Mouse (Mus musculus): Measurements from ENCODE around the gene Fzr1. TPM values are rescaled to one million over a fixed set of nuclear protein-coding genes. Genes with fewer than 3 reads are reported as not detected.

Fzr1 gene
- total RNA-seq, 2 experiments from 2014 or later: 37.8 to 49.0 TPM

DNA sequence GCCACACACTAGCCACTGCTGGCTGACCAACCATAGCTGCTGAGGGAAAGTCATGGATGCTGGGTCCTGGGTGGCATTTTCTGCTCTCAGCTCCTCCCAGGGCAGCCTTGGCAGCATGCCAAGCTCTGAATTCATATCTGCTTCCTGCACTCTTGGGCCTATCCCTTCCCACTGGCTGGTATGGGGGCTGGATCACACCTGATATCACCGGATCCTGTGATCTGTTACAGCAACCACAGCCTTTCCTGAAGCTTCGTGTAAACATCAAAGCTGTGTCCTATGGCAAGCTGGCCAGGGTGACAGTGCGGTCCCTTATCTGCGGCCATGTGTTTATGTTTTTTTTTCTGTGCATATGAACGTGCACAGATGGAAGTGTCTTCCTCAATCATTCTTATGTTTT, 3.7 kb upstream of the Fzr1 start:
- DNase-seq: peak; percentile 51 to 61

DNA sequence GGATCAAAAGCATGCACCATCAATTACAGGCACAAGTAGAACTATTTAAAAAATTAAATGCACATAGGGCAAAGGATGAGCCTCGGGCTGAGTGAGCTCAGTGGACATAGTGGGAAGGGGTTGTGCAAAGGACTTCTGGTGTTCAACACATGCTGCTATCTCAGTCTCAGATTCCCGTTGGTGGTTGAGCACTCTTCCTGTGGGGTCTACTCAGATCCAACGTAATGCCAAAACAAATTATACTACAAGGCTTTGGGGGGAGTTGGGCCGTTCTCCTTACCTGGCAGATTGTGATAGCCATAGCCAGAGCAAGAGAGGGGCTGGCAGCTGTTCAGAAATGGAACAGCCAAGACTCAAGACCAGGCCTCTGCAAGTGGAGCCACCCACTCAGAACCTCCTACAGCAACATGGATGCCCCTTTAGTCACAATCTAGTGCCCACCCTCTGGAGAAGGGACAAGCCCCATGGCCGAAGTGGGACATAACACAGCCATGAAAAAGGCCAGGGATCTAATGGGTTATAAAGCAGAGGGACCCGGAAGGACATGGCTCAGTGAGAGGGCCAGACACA, 1.6 kb upstream of the Fzr1 start:
- no peak for DNase-seq

DNA sequence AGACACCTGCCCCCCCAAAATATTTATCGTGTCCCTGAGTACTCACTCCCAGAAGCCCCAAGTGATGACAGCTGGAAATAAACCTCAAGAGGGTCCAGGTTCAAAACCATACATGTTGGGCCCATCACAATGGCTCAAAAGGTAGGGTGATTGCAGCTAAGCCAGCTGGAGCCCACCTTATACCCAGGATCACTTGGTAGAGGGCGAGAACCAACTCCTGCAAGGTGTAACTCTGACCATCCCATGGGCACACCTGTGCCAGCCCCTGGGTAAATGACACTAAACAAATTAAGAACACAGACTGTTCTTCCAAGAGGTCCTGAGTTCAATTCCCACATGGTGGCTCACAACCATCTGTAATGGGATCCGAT, 852 bp upstream of the Fzr1 start:
- no peak for DNase-seq

DNA sequence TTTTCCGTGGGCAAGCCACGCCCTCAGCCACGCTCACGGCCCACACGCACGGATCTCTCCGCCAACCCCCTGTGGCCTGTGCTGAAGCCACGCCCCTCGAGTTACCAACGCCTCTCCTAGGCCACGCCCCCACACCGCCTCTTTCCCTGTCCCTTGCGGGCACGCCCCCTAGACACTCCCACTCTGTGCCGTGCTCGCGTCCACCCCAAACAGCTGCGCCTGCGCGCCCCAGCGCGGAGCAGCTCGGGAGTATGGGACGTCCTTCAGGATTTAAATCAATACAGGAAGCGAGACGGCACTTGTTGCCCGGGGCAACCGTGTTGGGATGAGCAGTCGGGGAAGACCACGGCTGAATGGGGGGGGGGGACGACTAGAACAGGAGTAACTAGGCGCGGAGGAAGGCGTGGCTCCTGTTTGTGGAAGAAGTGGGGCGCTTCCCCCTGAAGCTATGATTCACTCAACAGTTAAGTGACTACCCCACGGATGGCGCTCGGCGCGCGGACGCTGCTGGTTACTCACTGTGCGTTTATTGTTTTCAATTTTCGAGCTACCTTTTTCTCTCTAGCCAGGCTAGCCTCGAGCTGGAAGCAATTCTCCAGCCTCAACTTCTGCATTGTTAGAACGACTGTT, 352 bp upstream of the Fzr1 start:
- DNase-seq: peak; percentile 100

DNA sequence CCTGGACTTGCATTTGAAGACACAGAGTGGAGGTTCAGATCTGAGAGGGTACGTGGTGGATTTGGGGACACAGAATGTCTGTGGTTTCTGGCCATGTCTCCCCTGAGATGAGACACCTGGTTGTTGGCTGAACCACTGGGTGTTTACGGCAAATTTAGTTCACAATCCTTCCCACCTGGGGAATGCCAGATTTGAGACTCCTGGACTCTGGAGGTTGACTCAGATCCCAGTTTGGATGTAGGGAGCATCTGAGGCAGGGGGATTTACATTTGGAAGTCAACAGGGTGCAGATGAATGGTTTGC, 1.0 kb downstream of the Fzr1 start:
- no peak for DNase-seq

DNA sequence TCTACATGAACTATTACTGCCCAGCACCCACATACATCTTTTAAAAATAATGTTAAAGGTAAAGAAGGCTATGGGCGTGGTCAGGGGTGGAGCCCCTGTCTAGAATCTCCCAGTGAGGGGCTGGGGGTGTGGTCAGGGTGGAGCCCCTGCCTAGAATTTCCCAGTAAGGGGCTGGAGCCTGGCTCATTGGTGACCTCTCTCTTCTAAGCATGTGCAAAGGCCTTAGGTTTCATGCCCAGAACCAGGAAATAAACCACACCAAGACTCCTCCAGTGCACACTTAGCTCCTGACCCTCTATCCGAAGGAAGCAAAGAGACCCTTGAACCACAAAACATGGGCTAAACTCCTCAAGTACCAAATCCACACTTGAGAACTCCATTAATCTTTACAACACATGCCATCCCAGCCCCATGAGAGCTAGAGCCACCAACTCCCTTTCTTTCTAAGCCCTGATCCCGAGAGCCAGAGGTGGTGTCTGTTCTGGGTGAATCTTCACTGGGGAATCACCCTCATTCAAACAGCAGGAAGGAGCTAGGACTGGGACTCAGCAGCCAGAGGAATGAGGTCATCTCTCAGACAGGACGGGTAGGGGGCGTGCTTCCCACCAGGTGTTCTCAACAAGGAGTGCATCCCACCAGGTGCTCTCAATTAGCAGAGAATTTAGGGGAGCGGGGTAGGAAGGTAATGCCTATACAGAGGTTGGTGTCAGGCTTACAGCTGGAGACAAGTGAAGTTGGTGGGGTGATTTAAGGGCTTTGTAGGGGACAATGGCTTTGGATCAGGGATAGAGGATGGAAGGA, 1.6 kb downstream of the Fzr1 start:
- no peak for DNase-seq

DNA sequence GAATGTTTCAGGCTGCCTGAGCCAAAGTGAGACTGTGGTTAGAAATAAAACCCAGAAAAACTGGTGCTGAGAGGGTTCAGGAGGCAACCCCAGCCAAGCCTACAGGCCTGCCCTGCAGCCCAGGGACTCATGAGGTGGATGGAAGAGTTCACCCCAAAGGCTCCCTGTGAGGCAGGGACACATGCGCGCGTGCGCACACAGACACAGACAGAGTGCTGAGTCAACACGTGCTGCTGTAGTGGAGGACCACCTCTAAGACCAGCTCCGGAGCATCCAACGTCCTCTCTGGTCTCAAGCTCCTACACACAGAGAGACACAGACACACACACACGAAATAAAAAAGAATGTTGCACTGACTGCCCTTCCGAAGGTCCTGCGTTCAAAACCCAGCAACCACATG, 3.0 kb downstream of the Fzr1 start:
- DNase-seq: no peak

DNA sequence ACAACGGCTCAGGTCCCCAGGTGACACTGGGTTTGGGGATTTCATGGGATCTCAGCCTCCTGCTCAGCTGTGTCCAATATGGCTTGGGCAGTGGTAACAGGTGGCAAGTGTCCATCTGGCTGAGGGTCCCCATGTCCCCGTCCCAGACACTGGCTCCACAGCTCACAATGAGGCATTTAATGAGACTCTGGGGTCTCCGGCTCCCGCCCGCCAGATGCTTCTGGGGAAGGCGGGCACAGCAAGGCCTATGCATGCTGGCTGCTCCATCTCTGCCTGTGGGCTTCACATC, 11.2 kb downstream of the Fzr1 start:
- DNase-seq: no peak

DNA sequence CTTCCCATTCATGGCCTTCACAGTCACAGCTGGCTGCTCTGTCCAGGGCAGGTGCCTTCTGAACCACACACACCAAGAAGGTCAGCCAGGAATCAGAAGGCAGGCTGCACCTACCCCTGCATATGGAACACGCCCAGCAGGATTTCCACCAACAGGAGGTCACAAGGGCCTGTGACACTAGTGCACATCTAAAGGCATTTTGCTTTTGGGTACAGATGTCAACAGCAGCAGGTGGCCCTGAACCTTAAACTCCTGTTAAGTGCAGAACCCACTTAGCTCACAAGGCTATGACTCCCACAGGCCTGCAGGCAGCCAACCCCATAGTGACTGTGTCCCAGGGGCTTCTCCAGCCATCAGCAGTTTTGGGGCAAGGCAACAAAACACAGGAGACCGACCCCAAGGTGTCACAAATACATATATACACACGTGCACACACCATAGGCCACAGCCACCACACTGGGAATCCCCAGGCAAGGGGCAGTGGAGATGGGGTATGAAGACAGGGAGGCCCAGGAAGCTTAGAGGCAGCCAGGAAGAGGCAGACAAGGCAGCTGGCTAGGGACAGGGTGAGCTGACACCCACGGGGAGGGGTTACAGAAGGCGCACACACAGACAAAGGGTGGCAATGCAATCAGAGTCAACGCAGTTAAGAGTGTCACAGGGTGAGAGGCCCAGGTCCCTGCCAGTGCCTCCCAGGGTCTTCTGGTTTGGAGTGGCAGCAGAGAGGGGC, 11.7 kb downstream of the Fzr1 start:
- no peak for DNase-seq

DNA sequence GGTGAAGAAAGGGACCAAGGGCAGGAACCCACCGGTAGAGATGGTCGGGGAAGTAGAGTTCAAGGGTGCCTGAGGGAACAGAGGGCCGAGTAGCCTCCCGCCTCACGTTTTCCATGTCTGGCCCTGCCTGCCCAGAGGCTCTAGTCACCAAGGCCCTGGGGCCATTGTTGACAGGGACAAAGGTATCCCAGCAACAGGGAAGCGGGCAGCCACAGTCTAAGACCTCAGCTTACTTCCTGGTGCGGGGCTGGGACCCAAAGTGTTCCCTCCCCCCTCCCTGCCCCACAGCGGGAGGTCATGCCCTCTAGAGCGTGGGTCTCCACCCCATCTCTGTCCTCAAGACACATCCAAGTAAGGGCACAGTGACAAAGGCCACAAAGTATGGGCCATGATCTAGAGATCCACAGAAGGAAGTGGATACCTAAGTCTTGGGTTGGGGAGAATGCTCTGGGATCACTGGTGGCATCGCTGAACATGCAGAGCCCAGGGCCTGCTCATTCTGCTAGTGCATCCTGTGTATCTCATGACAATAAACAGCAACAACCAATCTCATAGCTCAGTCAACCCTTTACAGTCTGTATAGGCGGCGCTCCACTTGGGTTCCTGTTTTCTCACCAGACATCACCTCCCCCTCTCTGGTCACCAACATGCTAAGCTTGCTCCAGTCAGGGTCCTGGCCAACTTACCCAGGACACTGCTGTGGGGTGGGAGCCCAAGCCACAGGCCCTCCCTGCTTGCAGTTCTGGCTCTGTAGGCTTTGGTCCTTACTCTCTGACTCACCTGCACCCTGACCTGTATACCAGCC, 12.4 kb downstream of the Fzr1 start, which contains the start of gene 4930404N11Rik:
4930404N11Rik (minus strand) TSS at position 145 of the 805 bp plus-strand sequence.
- no peak for DNase-seq

DNA sequence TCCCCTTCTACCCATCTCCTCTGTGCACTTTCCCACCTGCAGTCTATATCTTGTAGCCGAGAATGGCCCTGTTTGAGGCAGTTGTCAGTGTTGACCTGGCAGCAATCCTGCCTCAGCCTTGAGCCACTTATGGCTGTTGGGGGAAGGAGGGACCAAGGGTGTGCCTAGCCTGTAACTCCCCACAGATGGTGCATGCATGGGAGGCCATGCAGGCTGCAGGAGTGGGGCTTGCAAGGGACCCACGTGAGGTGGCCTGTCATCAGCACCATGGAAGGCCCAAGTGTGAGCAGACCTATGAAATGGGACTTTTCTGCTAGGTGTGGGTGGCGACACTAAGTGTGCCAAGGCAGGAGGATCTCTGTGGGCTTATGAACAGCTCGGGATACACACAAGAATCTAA, 13.2 kb downstream of the Fzr1 start:
- peak in 1 of 2 experiments; percentile 54 for DNase-seq

DNA sequence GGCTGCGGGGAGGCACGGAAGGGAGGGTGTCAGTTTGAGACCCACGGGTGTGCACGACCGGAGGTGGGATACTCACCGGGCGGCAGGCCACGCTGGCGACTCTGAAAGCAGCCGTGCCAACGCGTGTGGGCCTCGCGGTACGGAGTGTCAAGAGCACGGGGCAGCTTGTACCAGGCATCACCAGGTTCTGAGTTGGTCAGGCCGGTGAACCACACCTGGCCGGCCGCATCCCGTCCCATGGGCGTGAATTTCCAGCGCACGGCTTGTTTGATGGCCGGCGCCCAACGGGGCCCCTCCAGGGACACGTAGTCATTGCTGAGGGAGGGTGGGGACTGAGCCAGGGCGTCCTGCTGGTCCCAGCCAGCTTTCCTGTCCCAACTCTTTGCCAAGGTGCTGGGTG, 13.7 kb downstream of the Fzr1 start:
- DNase-seq: peak in 1 of 2 experiments; percentile 63

DNA sequence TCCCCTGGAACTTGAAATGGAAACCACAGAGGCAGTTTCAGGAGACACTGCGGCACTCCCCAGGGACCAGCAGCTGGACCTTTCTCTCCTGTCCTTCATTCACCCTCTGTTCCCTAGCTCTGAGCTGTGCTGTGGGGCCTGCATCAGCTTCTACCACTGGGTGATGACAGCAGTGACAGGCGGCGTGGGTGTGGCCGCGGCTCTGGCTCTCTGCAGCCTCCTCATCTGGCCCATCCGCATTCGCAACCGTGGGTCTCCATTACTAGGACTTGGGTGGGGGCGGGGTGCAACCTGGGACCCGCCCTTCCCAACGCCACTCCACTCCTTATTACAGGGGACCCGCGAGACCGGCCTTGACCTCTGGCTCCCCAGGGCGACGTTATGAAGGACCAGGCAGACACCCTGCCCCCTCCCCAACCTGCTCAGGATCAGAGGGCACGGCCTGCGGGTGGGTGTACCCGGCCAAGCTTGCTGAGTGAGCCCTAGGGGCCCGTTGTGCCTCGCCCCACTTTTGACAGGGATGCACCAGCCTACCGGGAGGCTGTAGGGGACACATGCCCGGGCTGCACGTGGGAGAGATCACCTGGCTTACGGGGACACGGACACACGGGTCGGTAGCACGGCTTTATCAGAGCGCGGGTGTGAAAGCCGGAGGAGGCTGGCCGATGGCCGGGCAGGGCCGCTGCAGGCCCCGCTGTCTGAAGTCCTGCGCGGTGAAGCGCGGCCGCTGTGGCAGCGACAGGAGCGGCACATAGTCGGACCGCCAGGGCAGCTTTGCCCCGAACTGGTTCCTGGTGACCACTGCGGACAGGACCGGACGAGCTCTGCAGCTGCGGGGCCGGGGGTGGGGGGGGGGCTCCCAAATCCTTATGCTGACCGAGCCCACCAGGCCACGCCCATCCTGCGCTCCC, 14.6 kb downstream of the Fzr1 start:
- DNase-seq: peak in 1 of 2 experiments; percentile 55

DNA sequence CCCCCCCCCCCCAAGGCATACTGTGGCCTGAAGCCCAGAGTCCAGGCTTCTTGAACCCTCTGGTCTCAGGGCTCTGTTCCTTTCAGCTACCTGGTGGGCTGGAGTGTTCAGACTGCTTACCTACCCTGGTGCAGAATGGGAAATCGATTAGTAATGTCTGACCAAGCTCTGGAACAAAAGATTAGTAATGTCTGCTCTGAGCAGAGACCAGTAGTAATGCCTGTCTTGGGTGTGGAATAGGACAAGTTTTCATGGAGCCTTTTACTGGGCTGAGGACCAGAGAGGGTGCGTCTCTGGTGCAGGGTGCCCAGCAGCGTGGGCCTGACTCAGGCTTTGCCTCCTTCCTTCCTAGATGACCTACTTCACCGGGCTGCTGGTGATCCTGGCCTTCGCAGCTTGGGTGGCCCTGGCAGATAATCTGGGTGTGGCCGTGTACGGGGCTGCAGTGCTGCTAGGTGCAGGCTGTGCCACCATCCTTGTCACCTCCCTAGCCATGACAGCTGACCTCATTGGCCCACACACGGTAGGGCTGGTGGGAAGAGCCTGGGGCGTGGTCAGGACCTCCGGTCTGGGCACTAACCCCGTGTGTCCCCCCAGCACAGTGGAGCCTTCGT, 15.9 kb downstream of the Fzr1 start:
- DNase-seq: no peak

DNA sequence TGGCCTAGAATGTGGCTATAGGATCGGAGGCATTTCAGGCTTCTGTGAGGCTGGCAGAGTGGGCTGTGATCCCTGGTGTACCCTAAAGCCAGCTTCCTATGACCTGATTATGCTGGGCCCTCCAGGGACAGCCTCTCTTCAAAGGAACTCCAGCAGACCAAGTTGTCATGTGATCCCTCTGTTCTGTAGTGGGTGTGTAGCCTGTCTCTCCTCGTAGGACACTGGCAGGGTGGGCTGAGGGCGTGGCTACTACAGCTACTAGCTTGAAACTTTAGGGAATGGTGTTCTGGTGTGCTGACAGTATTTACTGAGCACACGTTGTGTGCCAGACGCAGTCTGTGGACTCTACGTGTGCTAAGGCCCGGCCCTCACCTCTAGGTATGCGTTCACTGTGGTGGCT, 17.6 kb downstream of the Fzr1 start:
- DNase-seq: no peak

DNA sequence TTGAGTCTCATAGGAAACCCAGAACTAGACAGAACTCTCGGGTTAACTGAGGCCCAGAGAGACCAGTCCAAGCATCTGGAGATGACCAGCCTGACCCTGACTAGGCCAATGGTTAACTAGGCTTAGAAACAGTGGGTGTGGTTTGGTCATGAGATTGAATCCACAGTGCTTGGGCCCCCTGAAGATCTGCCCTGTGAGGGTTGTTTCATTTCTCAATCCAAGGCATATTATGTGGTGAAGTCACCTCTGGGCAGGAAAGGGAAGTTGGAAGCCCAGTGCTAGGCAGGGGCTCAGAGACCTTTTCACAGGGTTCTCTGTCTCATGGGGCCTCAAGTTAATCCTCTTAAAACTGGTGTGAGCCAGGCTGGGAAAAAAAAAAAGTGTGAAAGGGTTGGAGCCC, 19.5 kb downstream of the Fzr1 start:
- no peak for DNase-seq

DNA sequence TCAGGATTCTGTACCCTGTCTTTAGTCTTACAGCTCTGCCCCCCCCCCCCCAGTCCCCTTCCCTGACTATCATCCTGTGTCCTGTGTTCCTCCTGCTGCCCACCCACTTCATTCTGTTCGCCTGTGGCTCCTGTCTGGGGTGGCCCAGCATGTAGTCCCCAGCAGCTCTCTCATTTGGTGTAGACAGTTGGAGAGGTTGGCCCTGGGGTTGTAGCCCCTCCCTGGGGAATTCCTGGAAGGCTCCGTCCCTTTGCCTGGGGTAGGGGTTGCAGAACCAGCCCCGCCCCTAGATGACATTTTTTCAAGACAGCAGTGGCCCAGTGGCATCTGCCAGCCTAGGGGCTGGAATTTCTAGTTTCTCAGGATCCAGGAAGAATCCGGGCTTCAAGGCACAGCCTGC, 20.1 kb downstream of the Fzr1 start:
- no peak for DNase-seq

DNA sequence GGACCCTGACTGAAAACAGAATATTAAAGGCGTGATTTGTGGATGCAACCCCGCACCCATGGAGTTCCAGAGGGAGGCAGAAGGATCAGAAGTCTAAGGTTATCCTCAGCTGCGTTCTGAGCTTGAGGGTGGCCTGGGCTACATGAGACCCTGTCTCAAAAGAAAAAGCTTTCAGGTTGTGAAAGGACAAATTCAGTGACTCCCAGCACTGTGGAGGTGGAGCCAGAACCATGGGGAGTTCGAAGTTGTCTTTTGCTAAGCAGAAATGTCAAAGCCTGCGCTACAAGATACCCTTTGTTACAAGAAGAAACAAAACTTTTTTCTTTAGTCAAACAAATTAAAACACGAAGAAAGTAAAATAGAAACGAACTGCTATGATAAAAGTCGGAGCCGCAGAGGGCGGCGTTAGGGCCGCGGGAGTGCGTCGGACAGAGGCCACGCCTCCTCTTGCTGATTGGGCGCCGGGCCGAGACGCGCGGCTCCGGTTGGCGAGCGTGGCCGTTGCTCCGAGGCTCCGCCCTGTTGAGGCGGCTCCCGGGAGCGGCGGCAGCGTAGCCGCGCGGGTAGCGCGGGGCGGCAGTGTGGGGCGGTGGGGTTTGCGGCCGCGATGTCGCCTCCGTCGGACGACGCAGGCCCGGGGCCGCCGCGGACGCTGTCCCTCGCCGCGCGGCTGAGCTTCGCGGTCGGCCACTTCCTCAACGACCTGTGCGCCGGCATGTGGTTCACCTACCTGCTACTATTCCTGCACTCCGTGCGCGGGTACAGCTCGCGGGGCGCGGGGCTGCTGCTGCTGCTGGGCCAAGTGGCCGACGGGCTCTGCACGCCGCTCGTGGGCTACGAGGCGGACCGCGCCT, 21.1 kb downstream of the Fzr1 start, which contains the start of gene Mfsd12:
Mfsd12 (plus strand) TSS at position 501 of the 854 bp plus-strand sequence.
- peak; percentile 94 to 96 for DNase-seq

DNA sequence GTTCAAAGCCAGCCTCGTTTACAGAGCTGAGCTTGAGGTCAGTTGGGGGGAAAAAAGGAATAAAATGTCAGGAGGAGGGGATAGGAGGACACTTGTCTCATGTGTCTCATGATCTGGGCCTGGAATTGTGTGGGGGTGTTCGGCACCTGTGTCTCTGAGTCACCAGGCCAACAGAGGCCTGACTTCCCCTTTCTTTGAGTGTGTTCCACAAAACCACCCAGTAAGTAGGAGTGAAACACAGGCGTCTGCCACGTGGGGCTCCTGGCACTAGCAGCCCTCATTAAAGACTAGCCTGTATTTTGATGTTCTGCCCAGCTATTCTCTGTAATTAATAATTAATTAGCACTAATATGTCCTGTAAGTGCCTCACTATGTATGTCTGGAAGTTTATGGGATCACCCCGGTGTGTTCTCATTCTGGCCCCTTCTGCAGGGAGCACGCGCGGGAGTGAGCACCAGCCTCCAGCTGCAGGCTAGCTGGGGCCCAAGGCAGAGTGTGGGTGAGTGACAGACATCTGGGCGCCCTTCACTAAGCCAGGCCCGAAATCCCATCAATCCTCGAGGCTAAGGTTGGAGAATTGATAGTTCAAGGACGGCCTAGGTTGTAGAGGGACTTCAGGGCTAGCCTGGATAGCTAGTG, 21.8 kb downstream of the Fzr1 start:
- no peak for DNase-seq
